ENCODE assay signal across 8 mouse cellular contexts in genomic region chrX:74282395-74283091, GRCm38 (mm10). TPM values are rescaled to one million over a fixed set of nuclear protein-coding genes. Genes with fewer than 3 reads are reported as not detected.
DNase-seq lines count a peak whose midpoint lies in the region; ATAC-seq lines count a peak whose summit lies in the region.

No protein-coding gene starts in this region.

- peak overlapping the region; percentile 43 for H3K4me3 ChIP-seq in hindbrain, embryonic 11.5 days (ENCODE audit: low read depth, low read length)

- peak; percentile 92 for DNase-seq in MN1 (ENCODE audit: low spot score)
- DNase-seq in cerebellum, adult 9-11 months, result peak; percentile 89
- peak; percentile 77 to 89 for DNase-seq in frontal cortex, adult 2 months (ENCODE audit: extremely low spot score in 1 of 2, low spot score in 1 of 2)
- peak; percentile 81 for DNase-seq in hindbrain, embryonic 11.5 days (ENCODE audit: low spot score)
- peak; percentile 78 to 88 for DNase-seq in layer of hippocampus, postnatal 14 days (ENCODE audit: low spot score in 2 of 2)
- peak; percentile 93 for DNase-seq in lung, postnatal 10 days
- DNase-seq in ovary, postnatal 36 days (ENCODE audit: low spot score), result peak; percentile 80
- peak; percentile 90 for DNase-seq in thymus, postnatal 14 days

- H3K4me1 ChIP-seq in hindbrain, embryonic 11.5 days (replicated peaks; ENCODE audit: control insufficient read depth, insufficient read depth, low read length), result no peaks in the 10 kb centered on the region

- peak overlapping the region; percentile 19; the same call in 1 of the 2 replicates for H3K27ac ChIP-seq in hindbrain, embryonic 11.5 days (ENCODE audit: low read depth, low read length)

- H3K9ac ChIP-seq in hindbrain, embryonic 11.5 days (ENCODE audit: low read depth, low read length), result peak overlapping the region; percentile 64

- peak overlapping the region; percentile 45 for H3K4me2 ChIP-seq in hindbrain, embryonic 11.5 days (replicated peaks; ENCODE audit: low read depth, low read length)

- 18% methylated on average over 39 of the region's 39 CpGs for WGBS in hindbrain, embryonic 11.5 days

- H3K36me3 ChIP-seq in hindbrain, embryonic 11.5 days (ENCODE audit: control insufficient read depth, insufficient read depth, low read length), result no peaks in the 10 kb centered on the region

- no peaks in the 10 kb centered on the region for H3K9me3 ChIP-seq in hindbrain, embryonic 11.5 days (ENCODE audit: control insufficient read depth, low read length)

- ATAC-seq in hindbrain, embryonic 11.5 days (ENCODE audit: low FRiP score), result peak; percentile 82

- no peaks in the 10 kb centered on the region for H3K27me3 ChIP-seq in hindbrain, embryonic 11.5 days (ENCODE audit: control insufficient read depth, insufficient read depth, low read length)

RNA-seq across cellular contexts. Expression of gene Dnase1l1, which starts 0.4 kb away (rescaled TPM):
- polyA plus RNA-seq in frontal cortex, adult 2 months (2012; rRNA removed), result 3.7 and 4.8 TPM in 2 replicates
- polyA plus RNA-seq in hindbrain, embryonic 11.5 days (2014; fragmentation: Nextera tagmentation; extraction: Ambion mirVana), result 4.5 TPM in 2 replicates
- total RNA-seq in layer of hippocampus, postnatal 14 days (2021), result 1 to 10 TPM; 2.0 to 2.2 TPM

RNA-seq across cellular contexts. Expression of gene Taz, which starts 0.8 kb away (rescaled TPM):
- polyA plus RNA-seq in frontal cortex, adult 2 months (2012; rRNA removed), result 95.1 and 109 TPM in 2 replicates
- 57.0 and 58.3 TPM in 2 replicates for polyA plus RNA-seq in hindbrain, embryonic 11.5 days (2014; fragmentation: Nextera tagmentation; extraction: Ambion mirVana)
- total RNA-seq in layer of hippocampus, postnatal 14 days (2021), result 10 to 100 TPM; 47.9 to 67.4 TPM

RNA-seq across cellular contexts. Expression of gene Rpl10, which starts 11.9 kb away (rescaled TPM):
- polyA plus RNA-seq in frontal cortex, adult 2 months (2012; rRNA removed), result 698 and 796 TPM in 2 replicates
- polyA plus RNA-seq in hindbrain, embryonic 11.5 days (2014; fragmentation: Nextera tagmentation; extraction: Ambion mirVana), result 724 and 770 TPM in 2 replicates
- 100 to 1,000 TPM; 156 to 173 TPM for total RNA-seq in layer of hippocampus, postnatal 14 days (2021)

RNA-seq across cellular contexts. Expression of gene Atp6ap1, which starts 14.4 kb away (rescaled TPM):
- 465 and 472 TPM in 2 replicates for polyA plus RNA-seq in frontal cortex, adult 2 months (2012; rRNA removed)
- polyA plus RNA-seq in hindbrain, embryonic 11.5 days (2014; fragmentation: Nextera tagmentation; extraction: Ambion mirVana), result 91.7 and 121 TPM in 2 replicates
- total RNA-seq in layer of hippocampus, postnatal 14 days (2021), result 100 to 1,000 TPM; 302 to 318 TPM

RNA-seq across cellular contexts. Expression of gene Gdi1, which starts 22.3 kb away (rescaled TPM):
- polyA plus RNA-seq in frontal cortex, adult 2 months (2012; rRNA removed), result 923 and 1,152 TPM in 2 replicates
- 490 and 535 TPM in 2 replicates for polyA plus RNA-seq in hindbrain, embryonic 11.5 days (2014; fragmentation: Nextera tagmentation; extraction: Ambion mirVana)
- 100 to 1,000 TPM; 656 to 707 TPM for total RNA-seq in layer of hippocampus, postnatal 14 days (2021)

Comparison
In these comparisons a context has a peak if more than half of its experiments do, and no peak if none do; other contexts are left out.
1. Peak in every context shown above with its lines: DNase-seq, ATAC-seq, H3K4me3 ChIP-seq and H3K27ac ChIP-seq.